Mouse (Mus musculus): ENCODE data around the gene Soat2.
"Not testable (repeated sequence)": the region's sequence is repeated elsewhere in the genome, so short reads cannot be mapped to it uniquely, and the experiment has no call there.

Soat2 gene

DNA sequence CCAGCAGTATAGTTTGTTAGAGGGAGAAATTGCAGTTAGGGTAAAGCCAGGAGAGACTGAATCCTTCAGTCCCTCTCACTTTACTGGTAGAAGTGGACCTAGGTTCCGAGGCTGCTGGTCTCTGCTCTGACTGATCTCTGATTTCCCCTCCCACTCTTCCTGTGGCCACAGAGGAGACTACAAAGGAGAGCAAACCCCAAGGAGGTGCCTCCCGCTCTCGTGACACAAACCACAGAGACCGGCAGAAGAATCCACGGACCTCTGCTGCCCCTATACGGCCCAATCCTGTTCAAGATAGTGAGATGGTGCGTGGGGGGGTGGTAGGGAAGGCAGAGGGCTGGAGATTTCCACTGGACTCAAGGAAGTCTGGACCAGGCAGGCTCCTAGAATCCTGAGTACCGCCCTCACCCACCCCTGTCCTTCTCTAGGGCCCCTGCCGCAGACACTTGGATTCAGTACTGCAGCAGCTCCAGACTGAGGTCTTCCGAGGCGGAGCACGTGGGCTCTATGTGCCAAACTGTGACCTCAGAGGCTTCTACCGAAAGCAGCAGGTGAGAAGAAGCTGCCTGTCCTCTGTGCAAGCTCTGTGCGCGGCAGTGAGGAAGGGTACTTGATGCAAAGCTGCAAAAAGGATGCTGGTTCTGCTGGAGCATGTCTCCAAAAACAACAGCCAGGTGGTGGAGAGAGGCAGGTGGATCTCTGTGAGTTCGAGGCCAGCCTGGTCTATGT lies 2.5 kb upstream of the Soat2 start:
- DNase-seq, result no peak

GRCm38 (mm10) chr15:102149561-102149960 lies 765 bp upstream of the Soat2 start:
- DNase-seq, result no peak

DNA sequence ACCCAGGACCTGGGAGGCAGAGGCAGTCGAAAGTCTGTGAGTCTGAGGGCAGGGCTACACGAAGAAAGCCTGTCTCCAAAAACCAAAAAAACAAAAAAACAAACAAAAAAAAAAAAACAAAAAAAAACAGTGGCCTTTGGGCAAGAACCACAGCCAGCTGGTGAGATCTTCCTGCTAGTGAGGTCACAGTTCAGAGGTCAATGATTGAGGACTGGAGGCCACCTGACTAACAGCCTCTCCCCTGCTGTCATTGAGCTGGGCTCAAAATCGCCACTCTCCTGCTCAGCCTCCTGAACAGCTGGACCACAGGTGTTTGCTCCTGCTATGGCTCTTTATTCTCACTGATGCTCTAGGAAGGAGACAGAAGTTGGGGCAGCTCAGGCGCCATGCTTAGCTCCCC lies 2.3 kb downstream of the Soat2 start:
- DNase-seq, result no peak

- DNase-seq, result not testable (repeated sequence)
These were observed 4.7 kb downstream of the Soat2 start for GRCm38 (mm10) chr15:102155006-102155405.

GRCm38 (mm10) chr15:102156836-102157235 lies 6.5 kb downstream of the Soat2 start:
- no peak for DNase-seq

GRCm38 (mm10) chr15:102160415-102161060 lies 10.2 kb downstream of the Soat2 start:
- no peak for DNase-seq

- no peak for DNase-seq
These were observed 13.8 kb downstream of the Soat2 start for GRCm38 (mm10) chr15:102163900-102164693.

DNA sequence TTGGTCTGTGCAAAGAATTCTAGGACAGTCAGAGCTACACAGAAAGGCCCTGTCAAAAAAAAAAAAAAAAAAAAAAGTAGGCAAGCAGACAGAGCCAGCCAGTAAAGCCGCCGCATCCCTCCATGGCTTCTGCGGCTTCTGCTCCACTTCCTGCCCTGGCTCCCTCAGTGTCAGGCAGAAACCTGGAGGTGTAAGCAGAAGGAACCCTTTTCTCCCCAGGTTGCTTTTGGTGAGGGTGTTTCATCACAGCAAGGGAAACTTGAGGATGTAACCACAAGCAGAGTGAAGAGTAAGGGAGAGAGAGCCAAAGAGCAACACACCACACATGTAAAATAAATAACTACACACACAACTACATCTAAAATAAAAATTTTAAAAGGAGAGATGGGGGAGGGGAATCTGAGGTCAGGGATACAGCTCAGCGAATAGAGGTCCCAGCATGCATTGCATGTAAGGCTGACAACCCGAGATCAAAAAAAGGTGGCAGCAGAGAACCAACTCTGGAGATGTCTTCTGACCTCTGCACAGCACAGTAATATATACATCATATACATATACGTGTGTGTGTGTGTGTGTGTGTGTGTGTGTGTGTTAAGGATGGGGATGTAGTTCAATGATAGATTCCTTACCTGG lies 15.3 kb downstream of the Soat2 start:
- no peak for DNase-seq

- DNase-seq, result peak; percentile 80
These were observed 17.3 kb downstream of the Soat2 start for GRCm38 (mm10) chr15:102167620-102168021.

DNA sequence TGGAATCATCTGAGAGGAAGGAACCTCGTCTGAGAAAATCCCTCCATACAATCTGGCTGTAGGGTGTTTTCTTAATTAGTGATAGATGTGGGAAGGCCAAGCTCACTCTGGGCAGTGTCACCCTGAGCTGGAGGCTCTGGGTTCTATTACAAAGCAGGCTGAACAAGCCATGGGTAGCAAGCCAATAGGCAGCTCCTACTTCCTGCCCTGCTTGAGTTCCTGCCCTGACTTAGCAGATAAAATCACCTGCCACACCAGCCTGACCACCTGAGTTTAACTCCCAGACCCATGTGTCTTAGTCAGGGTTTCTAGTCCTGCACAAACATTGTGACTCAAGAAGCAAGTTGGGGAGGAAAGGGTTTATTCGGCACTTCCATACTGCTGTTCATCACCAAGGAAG lies 18.7 kb downstream of the Soat2 start:
- no peak for DNase-seq

DNA sequence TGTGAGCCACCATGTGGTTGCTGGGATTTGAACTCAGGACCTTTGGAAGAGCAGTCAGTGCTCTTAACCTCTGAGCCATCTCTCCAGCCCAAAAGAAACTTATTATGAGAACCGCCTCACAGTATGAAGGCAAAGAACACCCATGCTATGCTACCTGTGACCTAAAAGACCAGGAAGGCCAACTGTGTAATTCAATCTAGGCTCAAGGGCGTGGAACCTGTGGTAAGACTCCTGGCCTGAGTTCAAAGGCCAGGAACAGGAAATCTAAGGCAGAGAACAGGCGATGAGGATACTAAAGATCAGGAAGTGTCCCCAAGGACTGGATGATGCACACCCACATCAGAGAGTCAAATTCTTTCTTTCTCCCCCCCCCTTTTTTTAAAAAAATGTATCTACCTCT lies 23.3 kb downstream of the Soat2 start:
- no peak for DNase-seq

DNA sequence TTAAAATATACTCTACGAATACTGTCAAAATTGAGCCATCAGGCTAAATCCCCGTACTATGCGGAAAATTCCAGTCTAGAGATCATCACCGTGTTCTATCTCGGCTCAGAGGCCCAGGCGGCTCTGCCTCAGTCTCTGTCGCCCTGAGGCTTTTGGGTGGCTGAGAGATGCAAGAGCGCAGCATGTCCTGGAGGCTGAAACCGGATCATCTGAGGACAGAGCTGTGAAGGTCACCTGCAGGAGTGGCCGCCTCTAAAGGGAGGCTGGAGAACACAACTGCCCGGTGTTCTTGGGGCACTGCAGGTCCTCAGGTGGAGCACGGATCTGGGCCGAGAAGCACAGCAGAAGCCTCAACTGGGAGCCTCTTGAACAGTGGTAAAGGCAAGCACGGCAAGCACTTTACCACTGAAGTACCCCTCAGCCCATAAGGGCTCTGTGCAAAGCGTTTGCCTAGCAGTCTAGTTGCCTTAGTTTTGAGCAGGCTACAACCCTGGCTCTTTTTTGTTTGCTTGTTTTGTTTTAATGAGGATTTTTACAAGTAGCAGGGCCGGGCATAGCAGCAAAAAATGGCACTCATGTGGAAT lies 25.5 kb downstream of the Soat2 start:
- DNase-seq, result peak; percentile 62

DNA sequence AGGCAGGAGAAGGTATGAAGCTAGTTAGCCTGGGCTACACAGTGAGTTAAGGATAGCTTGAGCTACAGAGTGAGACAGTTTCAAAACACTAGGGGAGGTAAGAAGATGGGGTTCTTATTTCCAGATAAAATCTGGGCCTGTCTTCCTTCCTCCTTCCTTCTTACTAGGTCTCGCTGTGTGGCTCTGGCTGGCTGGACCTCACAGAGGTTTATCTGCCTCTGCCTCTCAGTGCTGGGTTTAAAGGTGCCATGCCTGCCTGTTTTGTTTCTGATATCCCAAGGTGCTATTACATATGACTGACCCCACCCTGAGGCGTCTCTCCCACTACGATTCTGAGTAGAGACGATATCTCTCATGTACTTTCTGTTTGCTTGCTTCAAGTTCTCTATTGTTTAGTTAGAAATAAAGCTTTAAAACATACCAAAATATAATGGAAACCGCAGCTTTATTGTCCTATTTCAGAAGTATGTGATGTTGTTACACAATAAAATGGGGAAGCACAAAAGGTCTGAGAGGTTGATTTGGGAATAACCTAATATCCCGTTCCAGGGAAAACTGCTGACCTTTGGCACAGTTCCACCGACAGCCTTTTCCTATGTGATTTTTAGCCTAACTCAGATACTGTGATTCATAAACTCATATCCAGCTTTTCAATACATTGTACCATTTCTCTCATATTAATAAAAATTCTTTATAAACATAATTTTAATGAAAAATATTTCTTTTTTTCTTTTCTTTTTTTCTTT lies 26.4 kb downstream of the Soat2 start:
- DNase-seq, result no peak

DNA sequence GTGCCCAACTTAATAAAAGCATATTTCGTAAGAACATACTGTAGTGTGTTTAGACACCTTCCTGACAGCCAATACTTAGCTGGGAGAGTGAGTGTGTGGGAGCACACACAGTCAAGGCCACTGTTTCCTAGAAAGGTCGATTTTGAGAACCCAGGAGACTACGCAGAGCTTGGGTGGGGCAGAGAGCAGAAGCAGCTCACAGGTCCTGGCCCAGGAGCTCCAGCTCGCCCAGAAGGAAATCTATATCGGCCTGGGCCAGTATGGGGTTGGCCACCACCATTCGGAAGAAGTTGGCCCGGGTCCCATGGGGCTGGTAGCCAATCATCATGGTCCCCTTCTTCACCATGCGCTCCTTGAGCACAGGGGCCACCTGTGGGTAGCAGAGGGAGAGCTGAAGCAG lies 27.1 kb downstream of the Soat2 start:
- no peak for DNase-seq

GRCm38 (mm10) chr15:102178279-102178678 lies 28.0 kb downstream of the Soat2 start:
- peak; percentile 95 for DNase-seq

GRCm38 (mm10) chr15:102179106-102179505 lies 28.8 kb downstream of the Soat2 start:
- DNase-seq, result no peak

DNA sequence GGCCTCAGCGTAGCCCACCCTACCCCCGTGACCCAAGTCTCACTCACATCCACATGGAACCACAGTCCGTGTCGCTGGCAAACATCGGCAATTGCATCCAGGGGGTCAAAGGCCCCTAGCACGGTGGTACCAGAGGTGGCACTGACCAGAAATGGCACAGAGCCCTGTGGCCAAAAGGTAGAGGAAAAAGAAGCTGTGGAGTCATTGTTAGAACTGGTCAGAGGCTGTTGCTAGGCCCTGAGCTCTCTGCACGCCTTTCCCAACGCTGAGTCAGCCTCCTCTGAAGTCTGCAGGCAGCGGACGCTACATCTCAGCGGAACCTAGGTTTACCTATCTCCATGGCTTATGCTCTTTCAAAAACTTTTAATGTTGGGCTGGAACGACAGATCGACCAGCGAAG lies 29.6 kb downstream of the Soat2 start:
- no peak for DNase-seq

DNA sequence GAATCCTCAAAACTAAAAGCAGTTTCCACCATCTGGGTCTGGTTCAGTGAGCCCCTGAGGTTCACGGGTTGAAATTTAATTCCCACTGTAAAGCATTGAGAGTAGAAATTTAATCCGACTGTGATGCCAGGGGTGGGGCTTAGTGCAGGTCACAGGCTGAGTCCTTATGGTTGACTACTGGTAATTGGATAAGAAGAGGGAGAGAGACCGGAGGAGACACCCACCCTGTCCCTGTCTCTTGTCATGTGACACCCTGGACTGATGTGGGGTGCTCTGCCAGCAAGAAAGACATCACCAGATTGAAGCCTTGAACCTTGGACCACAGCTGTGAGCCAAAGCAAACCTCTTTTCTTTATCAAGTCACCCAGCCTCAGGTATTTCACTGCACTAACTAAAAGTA lies 32.8 kb downstream of the Soat2 start:
- no peak for DNase-seq

DNA sequence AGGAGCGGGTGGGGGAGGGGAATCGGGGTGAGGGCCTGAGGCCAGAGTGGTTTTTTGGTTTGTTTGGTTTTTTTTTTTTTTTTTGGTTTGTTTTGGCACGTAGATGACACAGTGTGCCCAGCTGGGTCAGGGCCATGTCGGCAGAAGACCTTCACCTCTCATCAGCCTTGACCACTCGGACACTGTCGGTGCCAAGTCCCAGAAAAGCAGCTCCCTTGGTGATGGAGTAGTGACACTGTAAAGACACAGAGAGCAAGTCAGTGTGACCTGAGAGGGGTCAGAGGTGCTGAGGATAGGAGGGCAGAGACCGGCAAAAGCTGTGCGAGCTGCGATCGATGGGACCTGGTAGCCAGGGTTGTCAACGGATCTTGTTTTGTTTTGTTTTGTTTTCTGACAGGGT lies 35.9 kb downstream of the Soat2 start:
- DNase-seq, result no peak

DNA sequence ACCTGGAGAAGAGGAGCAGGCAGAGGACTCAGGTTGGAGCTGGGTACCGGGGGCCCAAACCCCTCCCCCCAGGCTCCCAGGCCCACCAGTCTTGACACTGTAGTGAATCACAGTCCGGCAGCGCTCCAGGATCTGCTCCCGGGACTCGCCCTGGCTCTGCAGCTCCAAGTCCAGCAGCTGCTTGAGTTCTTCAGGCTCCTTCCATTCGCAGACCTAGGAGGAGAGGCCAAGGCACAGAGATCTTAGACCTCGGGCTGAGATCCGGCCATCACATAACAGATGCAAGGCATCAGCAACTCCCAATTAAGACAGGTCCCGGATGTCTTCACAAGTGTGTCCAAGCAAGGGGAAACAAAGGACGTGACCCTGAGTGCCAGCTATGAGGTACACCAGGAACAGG lies 37.8 kb downstream of the Soat2 start:
- peak; percentile 76 for DNase-seq

DNA sequence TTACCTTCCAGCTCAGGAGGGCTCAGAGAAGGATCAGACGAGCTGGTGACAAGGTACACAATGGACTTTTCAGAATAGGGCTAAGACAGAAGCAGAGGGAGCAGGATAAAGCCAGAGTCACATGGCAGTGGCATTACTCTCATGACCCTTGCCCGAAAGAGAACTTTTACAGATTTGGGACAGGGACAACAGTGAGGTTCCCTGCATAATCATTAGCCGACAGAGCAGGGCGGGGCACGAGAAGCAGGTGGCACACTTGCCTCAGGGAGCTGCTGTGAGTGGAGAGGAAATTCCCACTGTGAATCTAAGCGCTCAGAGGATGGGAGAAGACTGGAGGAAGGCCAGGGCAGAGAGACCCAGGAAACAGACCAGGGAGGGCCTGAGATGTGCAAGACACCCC lies 38.6 kb downstream of the Soat2 start:
- no peak for DNase-seq

DNA sequence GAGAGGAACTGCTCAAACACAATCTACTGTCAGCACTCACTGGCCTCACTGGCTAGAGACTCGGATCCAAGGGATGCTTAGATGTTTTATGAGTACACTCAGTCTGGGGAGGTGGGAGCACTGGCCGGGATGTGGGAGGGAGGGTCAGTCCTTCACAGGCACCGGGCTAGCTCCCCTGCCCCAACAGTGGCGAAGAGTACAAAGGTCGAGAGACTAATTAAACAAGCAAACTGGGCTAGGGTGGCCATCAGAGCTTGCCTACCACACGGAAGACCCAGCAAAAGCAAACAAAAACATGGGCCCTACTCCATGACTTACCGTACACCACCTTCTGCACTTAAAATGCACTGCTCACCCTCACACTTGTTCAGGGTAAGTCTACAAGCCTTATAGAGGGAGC lies 41.4 kb downstream of the Soat2 start:
- DNase-seq, result no peak

Measured in lung, postnatal 36 days (tissue).